Mouse (Mus musculus): ENCODE results near the gene Egfl8.

- TF ChIP-seq CTCF (IDR thresholded peaks at IDR 0.05; ENCODE audit: borderline replicate concordance, insufficient read depth, low read length) = no peak
- TF ChIP-seq POLR2A (IDR thresholded peaks at IDR 0.05; ENCODE audit: low read depth, low read length) = no peak
Measured at GRCm38 (mm10) chr17:34583397-34583796, 32.4 kb downstream of the Egfl8 start.

Data from embryonic fibroblast, embryonic 13.5 days (primary cell).